Mouse (Mus musculus): ENCODE results near the gene Clhc1.

- no peak for TF ChIP-seq POLR2A (IDR thresholded peaks at IDR 0.05; ENCODE audit: borderline replicate concordance, control insufficient read depth, low read depth, low read length)
- no peak for TF ChIP-seq CTCF (IDR thresholded peaks at IDR 0.05; ENCODE audit: control insufficient read depth, insufficient read depth, low read length)
Measured at GRCm38 (mm10) chr11:29549425-29549778, 1.7 kb downstream of the Clhc1 start.

Measured in bone marrow, adult 2 months (tissue).